Mouse (Mus musculus): Measurements from ENCODE around the gene Haus7. TPM values are rescaled to one million over a fixed set of nuclear protein-coding genes. Genes with fewer than 3 reads are reported as not detected.
"Not testable (repeated sequence)": the region's sequence is repeated elsewhere in the genome, so short reads cannot be mapped to it uniquely, and the experiment has no call there.

Gene Haus7
- total and polyA plus RNA-seq, 3 experiments = 32.9 to 34.9 (median 34.2) TPM

GRCm38 (mm10) chrX:73493567-73493966 is 34.7 kb upstream of the Haus7 start:
- H3K4me1 ChIP-seq (ENCODE audit: control insufficient read depth in 1 of 2, insufficient read depth in 2 of 2); H3K9me3 ChIP-seq (replicated peaks; ENCODE audit: low read length); H3K27me3 ChIP-seq (replicated peaks); dilution Hi-C loops (cut with MboI; ENCODE audit: extremely low pct_ligation_motif_present, extremely low pct_unique_long_range_greater_than_20kb, low sequenced_read_pairs); H3K4me3 ChIP-seq (replicated peaks in 1 of 3; ENCODE audit: low read depth in 2 of 3, low read length in 2 of 3, poor library complexity in 1 of 3); H3K79me2 ChIP-seq (replicated peaks; ENCODE audit: control insufficient read depth, extremely low read depth, insufficient read depth, poor library complexity, severe bottlenecking); H3K36me3 ChIP-seq (replicated peaks in 1 of 2; ENCODE audit: control insufficient read depth in 1 of 2, insufficient read depth in 1 of 2, low read length in 1 of 2); in situ Hi-C loops (cut with MboI; ENCODE audit: low pct_ligation_motif_present, low pct_unique_long_range_greater_than_20kb, low sequenced_read_pairs); H3K4me2 ChIP-seq (ENCODE audit: insufficient read depth, low read depth, poor library complexity, severe bottlenecking); H3K27ac ChIP-seq (ENCODE audit: insufficient read depth, low read depth); H3K9ac ChIP-seq (ENCODE audit: insufficient read depth, low read depth): not testable (repeated sequence)
- TF ChIP-seq RAD21 (IDR thresholded peaks at IDR 0.05; ENCODE audit: low read depth, low read length) (peak; percentile 69), BHLHE40 (IDR thresholded peaks at IDR 0.05; ENCODE audit: low read depth, low read length) (peak; percentile 70), SMC3 (IDR thresholded peaks at IDR 0.05; ENCODE audit: low read depth, low read length) (peak; percentile 65), ZNF384 (IDR thresholded peaks at IDR 0.05; ENCODE audit: low read depth, low read length) (peak; percentile 84), CTCF (conservative IDR thresholded peaks at IDR 0.05 in 1 of 2, IDR thresholded peaks at IDR 0.05 in 1 of 2; ENCODE audit: low read depth in 2 of 2, low read length in 2 of 2) (peak in 1 of 2 experiments; percentile 71; a peak in 2 of 4 replicates)
- peak; percentile 71 for DNase-seq (ENCODE audit: extremely low read depth)

GRCm38 (mm10) chrX:73490804-73491203 is 32.0 kb upstream of the Haus7 start:
- Histone ChIP-seq H3K4me1 (ENCODE audit: control insufficient read depth in 1 of 2, insufficient read depth in 2 of 2) (no peaks in the 10 kb centered on the region), H3K27ac (ENCODE audit: insufficient read depth, low read depth) (no peak overlapping the region), H3K9me3 (replicated peaks; ENCODE audit: low read length) (no peaks in the 10 kb centered on the region), H3K4me3 (replicated peaks in 1 of 3; ENCODE audit: low read depth in 2 of 3, low read length in 2 of 3, poor library complexity in 1 of 3) (no peak overlapping the region), H3K27me3 (replicated peaks) (no peaks in the 10 kb centered on the region), H3K4me2 (ENCODE audit: insufficient read depth, low read depth, poor library complexity, severe bottlenecking) (no peak overlapping the region), H3K79me2 (replicated peaks; ENCODE audit: control insufficient read depth, extremely low read depth, insufficient read depth, poor library complexity, severe bottlenecking) (no peaks in the 10 kb centered on the region), H3K9ac (ENCODE audit: insufficient read depth, low read depth) (no peak overlapping the region), H3K36me3 (replicated peaks in 1 of 2; ENCODE audit: control insufficient read depth in 1 of 2, insufficient read depth in 1 of 2, low read length in 1 of 2) (no peaks in the 10 kb centered on the region)
- in situ Hi-C loops (cut with MboI; ENCODE audit: low pct_ligation_motif_present, low pct_unique_long_range_greater_than_20kb, low sequenced_read_pairs) (no loop called here), dilution Hi-C loops (cut with MboI; ENCODE audit: extremely low pct_ligation_motif_present, extremely low pct_unique_long_range_greater_than_20kb, low sequenced_read_pairs) (no loop called here)
- TF ChIP-seq SMC3 (IDR thresholded peaks at IDR 0.05; ENCODE audit: low read depth, low read length) (peak; percentile 36), MXI1 (IDR thresholded peaks at IDR 0.05; ENCODE audit: low read depth, low read length) (no peak), CTCF (conservative IDR thresholded peaks at IDR 0.05 in 1 of 2, IDR thresholded peaks at IDR 0.05 in 1 of 2; ENCODE audit: low read depth in 2 of 2, low read length in 2 of 2) (peak in 1 of 2 experiments; percentile 29; a peak in 1 of 4 replicates)
- no peak for DNase-seq (ENCODE audit: extremely low read depth)

GRCm38 (mm10) chrX:73490186-73490585 is 31.3 kb upstream of the Haus7 start:
- Histone ChIP-seq H3K9me3 (replicated peaks; ENCODE audit: low read length) (no peaks in the 10 kb centered on the region), H3K79me2 (replicated peaks; ENCODE audit: control insufficient read depth, extremely low read depth, insufficient read depth, poor library complexity, severe bottlenecking) (no peaks in the 10 kb centered on the region), H3K4me3 (replicated peaks in 1 of 3; ENCODE audit: low read depth in 2 of 3, low read length in 2 of 3, poor library complexity in 1 of 3) (no peak overlapping the region), H3K27ac (ENCODE audit: insufficient read depth, low read depth) (no peak overlapping the region), H3K36me3 (replicated peaks in 1 of 2; ENCODE audit: control insufficient read depth in 1 of 2, insufficient read depth in 1 of 2, low read length in 1 of 2) (no peaks in the 10 kb centered on the region), H3K4me2 (ENCODE audit: insufficient read depth, low read depth, poor library complexity, severe bottlenecking) (no peak overlapping the region), H3K4me1 (ENCODE audit: control insufficient read depth in 1 of 2, insufficient read depth in 2 of 2) (no peaks in the 10 kb centered on the region), H3K27me3 (replicated peaks) (no peaks in the 10 kb centered on the region), H3K9ac (ENCODE audit: insufficient read depth, low read depth) (no peak overlapping the region)
- DNase-seq (ENCODE audit: extremely low read depth) = no peak
- dilution Hi-C loops (cut with MboI; ENCODE audit: extremely low pct_ligation_motif_present, extremely low pct_unique_long_range_greater_than_20kb, low sequenced_read_pairs) = no loop called here
- in situ Hi-C loops (cut with MboI; ENCODE audit: low pct_ligation_motif_present, low pct_unique_long_range_greater_than_20kb, low sequenced_read_pairs) = no loop called here
- TF ChIP-seq USF2 (conservative IDR thresholded peaks at IDR 0.05; ENCODE audit: low read depth, low read length) (no peak), ZC3H11A (IDR thresholded peaks at IDR 0.05; ENCODE audit: low read depth, low read length) (no peak), JUND (conservative IDR thresholded peaks at IDR 0.05; ENCODE audit: low read depth, low read length) (no peak), MYC (IDR thresholded peaks at IDR 0.05; ENCODE audit: low read depth, low read length) (no peak), SMC3 (IDR thresholded peaks at IDR 0.05; ENCODE audit: low read depth, low read length) (no peak), UBTF (IDR thresholded peaks at IDR 0.05; ENCODE audit: low read depth, low read length) (no peak), RCOR1 (conservative IDR thresholded peaks at IDR 0.05; ENCODE audit: low read depth, low read length) (no peak), JUN (IDR thresholded peaks at IDR 0.05; ENCODE audit: insufficient read depth, low read depth, low read length) (no peak), HCFC1 (IDR thresholded peaks at IDR 0.05; ENCODE audit: low read depth, low read length) (no peak), CTCF (conservative IDR thresholded peaks at IDR 0.05 in 1 of 2, IDR thresholded peaks at IDR 0.05 in 1 of 2; ENCODE audit: low read depth in 2 of 2, low read length in 2 of 2) (no peak), ZNF384 (IDR thresholded peaks at IDR 0.05; ENCODE audit: low read depth, low read length) (no peak), NELFE (IDR thresholded peaks at IDR 0.05; ENCODE audit: low read depth, low read length) (no peak), TBP (conservative IDR thresholded peaks at IDR 0.05; ENCODE audit: low read depth, low read length) (no peak), POLR2A (IDR thresholded peaks at IDR 0.05; ENCODE audit: low read depth, low read length) (no peak), MAX (IDR thresholded peaks at IDR 0.05; ENCODE audit: low read length) (no peak)

Data from CH12.LX (cell line).